Mouse (Mus musculus): ENCODE measurements around the gene Ldb2. TPM values are rescaled to one million over a fixed set of nuclear protein-coding genes. Genes with fewer than 3 reads are reported as not detected.

The Ldb2 gene
- total RNA-seq, 2 experiments from 2014 or later, result 3.6 to 5.4 TPM

DNA sequence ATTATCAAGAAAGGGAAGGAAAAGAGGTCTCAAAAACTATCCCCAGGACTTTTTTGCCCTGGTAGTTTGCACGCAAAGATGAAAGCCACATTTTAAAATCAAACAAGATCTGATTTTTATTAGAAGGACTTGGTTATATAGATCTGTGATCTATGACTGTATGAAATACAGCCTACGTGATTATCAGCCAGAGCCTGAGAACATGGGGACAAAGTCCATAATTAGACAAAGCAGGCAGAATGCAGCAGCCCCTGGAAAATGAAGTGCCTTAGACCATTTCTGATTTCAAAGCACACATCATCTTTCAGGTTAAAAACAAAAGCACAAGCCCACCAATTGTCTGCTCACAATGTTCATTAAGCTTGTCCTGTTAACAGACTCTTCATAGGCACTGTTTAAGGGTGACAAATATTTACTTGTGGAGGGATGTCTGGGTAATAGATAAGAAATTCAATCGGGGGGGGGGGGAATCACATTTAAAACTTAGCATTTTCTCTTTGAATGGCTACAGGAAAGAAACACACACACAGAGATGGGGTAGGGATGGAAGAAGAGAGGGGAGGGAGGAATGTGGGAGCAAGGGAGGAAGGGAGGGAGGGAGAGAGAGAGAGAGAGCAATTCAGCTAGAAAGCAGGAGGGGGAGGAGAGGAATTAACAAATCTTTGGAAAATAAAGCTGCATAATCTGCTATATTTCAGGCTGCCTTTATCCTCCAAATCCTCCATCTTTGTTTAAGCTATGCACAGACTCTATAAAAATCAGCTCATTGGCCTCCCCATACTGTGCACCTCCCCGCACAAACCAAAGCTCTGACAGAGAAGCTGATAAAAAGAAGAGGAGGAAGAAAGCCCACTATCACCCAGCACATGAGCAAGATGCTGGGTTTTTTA lies 153.3 kb downstream of the Ldb2 start:
- DNase-seq, result no peak

DNA sequence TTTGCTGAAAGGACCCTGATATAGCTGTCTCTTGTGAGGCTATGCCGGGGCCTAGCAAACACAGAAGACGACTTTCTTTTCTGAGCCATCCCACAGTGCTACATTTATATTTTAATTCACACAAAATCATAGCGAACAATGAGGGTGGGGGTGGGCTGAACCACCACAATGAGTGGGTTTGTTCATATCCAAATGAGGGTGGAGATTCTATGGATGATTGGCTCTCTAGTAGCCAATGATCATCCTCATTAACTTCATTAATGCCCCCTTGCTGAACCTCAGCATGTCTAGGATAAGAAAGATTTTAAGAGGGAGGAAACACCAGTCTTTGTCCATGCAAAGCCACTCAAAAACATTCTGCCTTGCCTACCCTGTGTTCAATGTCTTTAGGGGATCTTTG lies 156.4 kb downstream of the Ldb2 start:
- no peak for DNase-seq

DNA sequence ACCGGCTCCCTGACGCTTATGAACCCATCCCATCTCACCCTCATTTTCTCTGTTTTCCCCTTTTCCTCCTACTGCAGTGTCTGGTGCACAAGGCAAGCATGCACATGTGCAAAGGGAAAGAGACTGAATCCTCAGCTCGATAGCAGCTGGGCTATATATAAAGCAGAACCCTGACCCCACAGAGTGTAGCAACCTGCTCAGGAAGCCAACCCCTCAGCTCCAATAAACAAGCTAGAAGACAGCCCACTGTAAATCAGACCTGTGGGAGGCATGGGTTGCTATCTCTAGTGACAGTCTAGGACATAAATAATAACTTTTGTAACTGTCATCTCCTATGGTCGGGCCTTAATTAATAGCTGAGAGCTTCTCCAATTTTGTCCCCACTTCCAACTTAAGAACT lies 158.4 kb downstream of the Ldb2 start:
- no peak for DNase-seq

DNA sequence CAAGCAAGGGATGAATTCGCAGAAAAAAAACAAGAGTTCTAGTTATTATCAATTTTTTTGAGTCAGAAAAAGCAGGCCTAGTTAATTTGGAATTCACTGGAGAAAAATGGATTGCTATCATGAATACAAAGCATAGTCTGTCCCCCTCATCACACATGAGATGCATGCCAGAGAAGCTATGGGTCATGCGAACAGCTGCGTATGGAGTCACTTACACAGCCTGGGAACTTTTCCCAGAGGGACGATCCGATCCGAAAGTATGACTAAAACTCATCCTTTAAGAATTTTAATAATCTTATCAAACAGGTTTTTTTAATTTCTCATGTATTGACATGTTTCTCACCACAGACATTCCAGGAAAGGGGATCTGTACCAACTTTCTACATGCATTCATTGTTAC lies 163.9 kb downstream of the Ldb2 start:
- DNase-seq, result no peak

DNA sequence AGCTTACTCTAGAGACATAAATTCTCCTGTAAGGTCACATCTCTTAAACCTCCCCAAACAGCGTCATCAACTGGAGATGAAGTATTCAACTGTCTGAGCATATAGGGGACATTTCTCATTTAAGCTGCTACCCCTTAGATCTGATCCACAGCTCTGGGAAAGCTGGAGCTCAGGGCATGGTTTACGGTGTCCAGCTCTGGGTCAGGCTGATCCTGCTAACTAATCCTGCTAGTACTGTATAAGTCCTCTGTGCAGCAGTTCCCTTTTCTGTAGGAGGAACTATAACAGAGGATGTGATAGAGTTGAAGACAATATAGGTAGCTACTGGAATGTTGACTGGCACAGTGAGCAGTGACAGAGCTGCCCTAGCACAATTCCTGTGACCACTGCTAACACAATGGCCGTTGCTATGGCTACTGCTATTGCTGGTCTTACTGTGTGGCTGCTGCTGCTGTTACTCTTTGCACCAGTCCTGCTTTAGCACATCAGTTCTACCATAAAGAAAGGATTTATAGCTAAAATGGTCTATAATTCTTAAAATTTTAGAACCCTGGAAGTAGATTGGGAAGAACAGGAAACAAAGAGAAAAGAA lies 170.3 kb downstream of the Ldb2 start:
- DNase-seq, result no peak

DNA sequence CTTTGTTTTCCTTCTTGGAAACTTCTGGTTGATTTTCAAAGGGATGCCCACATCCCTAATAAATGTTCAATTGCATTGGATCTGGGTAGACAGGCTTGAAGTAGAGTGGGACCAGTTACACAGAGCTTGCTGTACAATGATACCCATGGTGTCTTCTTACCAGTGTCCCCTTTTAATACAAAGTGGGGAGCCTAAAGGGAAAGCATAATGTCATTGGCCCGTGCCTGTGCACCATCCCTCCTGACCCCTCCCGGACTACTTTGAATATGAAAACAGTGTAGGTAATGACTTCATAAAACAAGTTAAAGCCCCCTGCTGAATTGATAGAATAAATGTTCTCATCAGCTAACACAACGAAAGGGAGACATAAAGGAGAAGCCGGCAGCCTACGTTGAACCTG lies 172.0 kb downstream of the Ldb2 start:
- no peak for DNase-seq

DNA sequence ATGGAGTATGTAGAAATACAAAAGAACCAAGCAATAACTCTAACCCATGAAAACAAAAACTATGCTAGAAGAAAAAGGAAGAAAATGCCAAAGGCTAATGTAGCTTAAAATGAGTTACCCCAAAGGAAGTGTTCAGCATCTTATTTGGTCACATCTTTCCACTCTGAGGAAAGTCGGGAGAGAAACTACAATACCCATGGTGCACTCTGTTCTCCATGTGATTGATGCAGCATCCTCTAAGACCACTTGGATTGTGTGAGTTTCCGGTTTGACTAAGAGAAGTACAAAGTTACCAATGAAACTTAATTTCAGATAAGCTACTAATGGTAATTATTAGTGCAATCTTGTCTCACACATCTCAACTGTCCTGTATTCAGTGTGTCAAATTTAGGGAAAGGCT lies 172.6 kb downstream of the Ldb2 start:
- no peak for DNase-seq

DNA sequence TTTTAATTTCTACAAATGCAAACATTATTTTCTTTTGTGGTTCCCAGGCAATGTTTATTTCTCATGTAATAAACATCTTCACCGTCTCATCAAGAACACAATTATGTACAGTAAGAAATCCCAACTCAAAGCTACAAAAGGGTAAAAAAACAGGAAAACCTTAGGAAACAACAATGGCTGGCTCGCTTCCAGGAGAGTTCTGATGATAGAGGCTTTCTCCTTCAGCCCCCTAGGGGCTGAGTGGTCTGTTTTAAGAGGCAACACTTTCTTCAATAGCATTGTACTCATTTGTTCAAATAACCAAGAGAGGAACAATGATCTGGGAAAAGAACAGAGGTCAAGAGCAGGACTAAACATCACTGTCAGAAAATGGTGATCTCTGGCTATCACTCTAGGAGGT lies 173.4 kb downstream of the Ldb2 start:
- DNase-seq, result no peak

DNA sequence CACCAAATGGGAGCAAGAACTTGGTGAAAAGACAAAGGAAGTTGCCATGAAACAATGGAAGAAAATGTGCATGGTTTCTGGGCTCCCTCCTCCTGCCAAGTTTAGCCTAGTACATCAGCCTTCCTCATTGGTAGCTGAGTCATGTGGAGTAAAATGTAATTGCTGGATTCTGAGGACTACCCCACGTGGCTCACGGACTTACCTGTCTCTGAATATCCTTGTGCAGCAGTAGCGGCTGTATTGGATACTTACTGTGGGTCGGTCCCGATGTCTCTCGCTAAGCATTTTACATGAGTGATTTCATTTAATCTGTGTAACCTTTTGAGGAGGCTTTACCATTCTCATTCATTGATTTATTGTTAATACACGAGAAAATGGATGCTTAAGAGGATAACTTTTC lies 183.8 kb downstream of the Ldb2 start:
- DNase-seq, result no peak

DNA sequence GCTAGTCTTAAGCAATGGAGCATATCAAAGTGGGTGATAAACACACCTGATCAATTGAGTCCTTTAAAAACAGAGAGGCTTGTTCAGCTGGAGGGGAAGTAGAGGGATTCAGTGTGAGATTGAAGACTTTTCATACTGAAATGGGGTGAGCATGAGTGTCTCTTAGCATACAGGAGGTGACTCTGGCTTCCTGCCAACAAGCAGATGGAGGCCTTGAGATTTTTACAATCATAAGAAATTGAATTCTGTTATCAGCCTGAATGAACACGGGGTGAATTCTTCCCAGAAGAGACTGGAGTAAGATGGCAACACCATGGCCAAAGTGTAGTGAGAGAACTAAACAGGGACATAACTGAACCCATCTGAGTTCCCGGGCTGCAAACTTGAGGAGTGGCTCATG lies 190.6 kb downstream of the Ldb2 start:
- DNase-seq, result no peak

DNA sequence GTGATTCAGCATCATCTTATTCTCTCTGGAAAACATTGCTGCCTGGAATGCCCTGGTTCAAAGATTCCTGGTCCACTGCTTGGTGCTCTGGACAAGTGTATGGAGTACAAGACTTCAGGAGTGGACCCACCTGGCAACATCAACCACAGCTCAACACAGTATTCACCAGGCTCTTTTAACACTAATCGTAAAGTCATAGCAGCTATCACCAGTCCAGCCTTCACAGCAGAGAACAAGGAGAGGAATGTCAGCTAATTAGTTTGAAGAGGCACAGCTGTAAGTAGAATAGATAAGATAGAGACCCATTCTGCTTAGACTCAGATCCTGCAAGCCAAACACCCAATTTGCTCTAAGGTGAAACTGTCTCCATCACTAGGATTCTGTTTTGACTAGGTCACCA lies 198.1 kb downstream of the Ldb2 start:
- no peak for DNase-seq

DNA sequence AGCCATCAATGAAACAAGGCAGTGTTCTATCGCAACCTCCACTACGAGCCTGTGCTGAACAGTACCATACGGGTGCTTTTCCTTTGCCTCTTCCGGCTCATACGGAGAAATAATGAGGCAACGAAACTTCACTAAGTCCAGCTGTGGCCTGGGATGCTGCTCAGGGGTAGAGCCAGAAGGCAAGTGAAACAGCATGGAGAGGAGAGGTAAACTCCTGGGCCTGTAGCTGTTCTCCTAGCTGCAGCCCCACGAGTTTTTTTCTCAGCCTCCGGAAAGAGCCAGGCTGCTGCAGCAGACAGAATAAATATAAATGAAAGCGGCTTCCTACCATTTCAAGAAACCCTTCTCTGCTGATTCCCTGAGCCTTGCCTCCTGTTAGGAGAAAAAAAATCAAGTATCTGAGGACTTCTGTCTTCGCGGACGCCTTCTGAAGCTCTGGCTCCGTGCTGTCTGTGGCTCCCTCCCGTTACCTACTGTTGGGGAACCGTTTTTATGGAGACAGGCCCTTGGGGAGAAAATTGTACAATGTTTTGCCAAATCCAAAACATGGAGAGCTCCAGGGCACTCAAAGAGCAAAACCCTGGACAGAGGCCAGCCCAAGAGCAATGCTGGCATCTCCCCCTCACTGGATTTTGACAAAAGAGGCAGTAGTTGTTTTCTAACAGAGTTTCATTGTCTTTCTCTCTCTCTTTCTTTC lies 205.8 kb downstream of the Ldb2 start:
- no peak for DNase-seq

DNA sequence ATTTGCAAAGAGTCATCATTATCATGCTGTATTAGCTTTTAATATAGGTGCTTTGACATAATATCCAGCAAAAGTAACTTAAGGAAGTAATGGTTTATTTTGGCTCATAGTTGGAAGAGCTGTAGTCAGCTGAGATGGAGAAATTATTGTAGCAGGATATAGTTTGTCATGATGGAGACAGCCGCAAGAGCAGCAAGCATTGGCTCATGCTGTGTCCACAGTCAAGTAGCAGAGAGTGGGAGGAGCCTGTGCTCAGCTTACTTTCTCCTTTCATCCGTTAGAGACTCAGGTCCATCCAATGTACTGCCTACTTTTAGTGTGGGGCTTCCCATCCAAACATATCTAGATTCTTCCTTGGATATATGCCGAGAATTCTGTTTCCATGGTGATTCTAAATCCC lies 208.7 kb downstream of the Ldb2 start:
- DNase-seq, result no peak

DNA sequence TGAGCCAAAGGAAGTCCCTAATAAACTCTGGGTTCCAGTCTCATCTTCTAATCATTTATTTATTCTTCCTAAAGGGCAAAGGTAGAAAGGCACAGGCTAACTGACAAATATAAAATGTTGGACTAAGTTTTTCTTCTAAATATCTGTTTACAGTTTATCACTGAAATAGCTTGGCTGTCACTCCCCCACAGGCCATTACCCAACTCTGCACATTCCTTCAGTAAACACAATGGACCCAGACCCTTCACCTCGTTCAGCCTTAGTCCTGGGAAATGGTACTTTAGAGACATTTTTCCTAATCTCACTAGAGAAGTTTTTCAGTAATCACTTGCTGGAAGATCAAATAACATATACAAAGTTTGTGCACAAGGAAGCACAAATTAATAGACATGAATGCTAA lies 210.2 kb downstream of the Ldb2 start:
- no peak for DNase-seq

DNA sequence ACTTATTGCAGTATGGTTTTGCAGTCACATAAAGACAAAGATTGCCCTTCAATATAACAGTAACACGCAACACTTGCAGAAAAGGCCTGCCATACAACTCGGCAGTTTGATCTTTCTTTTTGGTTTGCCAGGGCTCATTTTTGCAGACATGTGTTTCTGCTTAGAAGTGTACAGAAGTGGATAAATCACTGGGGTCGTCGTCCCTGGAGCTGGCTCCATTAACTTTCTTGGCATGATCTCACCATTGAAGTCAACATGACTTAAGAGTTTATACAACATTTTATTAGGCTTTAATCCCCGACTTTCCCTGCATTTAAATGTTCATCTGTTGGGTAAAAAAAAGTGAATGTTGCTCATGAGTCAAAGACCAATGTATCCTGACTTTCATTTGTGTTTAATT lies 212.9 kb downstream of the Ldb2 start:
- DNase-seq, result peak; percentile 13

DNA sequence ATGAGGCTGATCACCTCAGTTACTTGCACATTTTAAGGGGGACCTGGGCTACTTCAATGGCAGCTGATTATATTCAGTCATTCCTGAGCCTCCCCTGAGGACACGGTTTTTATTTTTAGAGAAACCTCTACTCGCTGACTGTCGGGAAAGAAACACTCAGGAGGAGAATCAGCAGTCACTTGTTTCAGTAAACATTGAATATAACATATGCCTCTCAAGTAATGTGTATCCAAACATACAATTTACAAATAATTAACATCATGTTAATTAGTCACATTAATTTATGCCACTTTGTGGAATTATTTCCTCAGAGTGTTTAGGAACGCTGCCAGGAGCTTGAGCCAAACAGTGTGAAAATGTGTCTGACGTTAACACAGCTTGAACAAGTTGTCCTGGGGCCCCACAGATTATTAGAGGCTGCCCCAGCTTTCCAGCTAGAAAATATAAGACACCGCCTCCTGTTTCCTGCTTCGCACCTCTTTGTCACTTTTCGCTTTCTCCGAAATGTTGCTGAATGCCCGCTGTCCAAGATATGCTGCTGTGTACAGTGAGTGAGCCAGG lies 219.5 kb downstream of the Ldb2 start:
- DNase-seq, result no peak

DNA sequence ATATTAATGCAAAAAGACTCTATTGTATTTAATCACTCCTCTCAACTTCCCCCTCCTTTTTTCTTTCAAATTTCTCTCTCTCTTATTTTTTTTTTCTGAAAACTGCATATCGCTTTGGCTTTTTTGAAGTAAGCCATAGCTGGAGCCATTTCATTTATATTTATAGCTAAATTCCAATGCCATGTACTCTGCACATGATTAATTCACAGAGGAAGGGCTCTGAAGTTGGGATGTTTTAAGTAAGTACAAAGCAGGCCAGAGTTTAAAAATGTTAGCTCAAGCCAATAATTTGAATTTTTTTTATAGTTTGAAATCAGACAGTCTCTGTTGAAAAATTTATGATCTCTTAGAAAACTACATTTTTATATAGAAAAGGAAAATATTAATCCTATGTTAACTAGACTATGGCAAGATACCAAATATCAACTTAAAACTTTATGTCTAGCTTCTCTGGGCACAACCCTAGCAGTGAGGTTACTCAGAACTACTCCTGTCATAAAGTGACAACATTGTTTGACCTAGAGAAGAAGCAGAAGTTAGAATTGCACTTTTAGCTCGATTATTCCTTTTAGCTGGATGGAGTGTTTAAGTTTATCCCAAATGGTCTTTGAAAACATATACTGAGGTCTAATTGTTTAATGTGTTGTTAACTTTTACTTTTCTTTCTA lies 222.7 kb downstream of the Ldb2 start:
- no peak for DNase-seq

DNA sequence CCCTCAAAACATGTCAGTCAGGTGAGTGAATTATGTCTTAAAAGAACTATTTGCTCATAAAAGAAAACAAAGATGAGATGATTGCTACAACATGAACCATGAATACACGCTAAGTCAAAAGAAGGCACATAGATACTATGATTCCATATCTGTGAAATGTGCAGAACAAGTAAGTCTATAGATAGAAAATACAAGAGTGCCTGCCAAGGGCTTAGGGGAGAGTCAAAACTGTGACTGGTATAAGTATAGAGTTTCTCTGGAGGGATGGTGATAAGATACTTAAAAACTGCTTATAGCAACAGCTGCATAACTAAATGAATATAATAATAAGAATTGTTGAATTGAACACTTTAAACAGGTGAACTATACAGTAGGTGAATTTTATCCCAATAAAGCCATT lies 224.8 kb downstream of the Ldb2 start:
- DNase-seq, result no peak

DNA sequence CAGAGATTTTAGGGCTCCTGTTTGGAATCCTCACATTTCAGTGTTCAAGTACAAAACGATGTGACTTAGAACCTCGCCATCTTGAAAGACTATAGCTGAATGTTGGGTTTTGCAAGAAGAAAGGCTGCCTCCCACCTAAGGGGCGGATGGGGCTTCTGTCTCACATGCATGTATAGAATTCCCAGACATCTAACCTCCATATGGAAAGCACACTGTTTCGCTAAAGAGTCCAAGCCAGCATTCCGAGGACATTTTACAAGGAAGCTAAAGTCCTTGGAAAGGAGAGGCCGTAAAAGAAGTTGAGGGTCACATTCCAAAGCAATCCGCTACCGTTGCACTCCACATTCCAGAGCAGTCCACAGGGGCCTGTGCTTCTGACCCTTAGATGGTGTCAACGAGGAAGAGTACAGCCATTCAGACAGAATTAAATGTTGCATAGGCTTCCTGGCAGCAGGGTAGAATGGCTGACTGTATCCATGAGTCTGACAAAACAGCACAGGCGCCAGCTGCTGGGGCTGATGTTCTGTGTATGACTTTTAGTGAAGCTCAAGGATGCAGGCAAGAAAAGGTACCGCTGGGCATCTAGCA lies 245.6 kb downstream of the Ldb2 start:
- no peak for DNase-seq

DNA sequence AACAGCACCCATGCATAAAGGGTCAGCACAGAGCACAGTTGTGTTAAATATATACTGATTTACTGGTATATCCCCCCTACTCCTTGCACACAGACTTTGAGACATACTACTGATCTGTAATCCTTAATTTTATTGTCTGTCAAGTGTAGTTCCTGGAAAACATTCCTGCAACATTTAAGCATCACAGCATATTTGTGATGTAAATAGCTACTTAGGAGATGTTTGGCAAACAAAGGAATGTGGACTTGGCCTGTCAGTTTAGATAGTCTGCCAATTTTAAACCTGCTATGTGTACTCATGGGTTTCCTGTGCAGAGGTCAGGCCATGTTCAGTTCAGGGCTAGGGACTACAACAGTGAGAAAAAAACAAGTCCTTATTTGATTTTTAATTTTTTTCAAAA lies 246.3 kb downstream of the Ldb2 start:
- no peak for DNase-seq

DNA sequence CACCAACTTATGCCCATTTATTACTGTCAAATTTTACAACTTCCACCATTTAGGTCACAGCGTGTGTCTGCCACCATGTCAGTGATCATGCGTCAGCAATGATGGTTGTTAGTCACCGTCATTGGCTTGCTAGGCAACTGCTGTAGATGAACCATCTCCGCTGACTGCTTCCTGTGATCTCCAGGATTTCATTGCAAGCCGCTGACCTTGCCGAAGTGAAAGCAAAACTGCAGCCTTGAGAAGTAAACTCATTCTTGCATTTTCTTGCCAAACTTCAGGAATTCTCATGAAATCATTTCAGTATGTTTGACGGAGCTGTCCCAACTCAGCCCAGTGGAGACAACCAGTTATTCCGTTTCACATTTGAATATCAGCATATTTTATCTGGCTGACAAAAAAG lies 247.4 kb downstream of the Ldb2 start:
- peak; percentile 26 for DNase-seq

DNA sequence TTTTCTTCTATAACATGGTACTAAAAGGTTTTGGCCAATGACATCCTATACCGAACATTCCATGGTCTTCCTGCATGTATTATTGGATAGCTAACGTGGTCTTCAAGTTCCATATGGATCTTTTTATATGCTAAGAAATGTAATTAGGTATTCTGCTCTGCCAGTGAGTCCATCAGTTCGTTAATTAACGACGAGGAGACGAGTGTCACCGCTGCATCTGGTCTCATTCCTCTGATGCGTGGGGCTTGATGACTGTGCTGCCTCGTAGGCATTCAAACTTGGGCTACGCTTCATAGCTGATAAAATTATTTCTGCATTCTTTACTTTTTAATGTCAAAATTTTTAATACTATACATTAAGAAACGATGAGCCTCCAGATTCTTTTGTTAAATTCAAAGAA lies 251.0 kb downstream of the Ldb2 start:
- no peak for DNase-seq

Measured in gastrocnemius, postnatal 25 days (tissue).